Mouse (Mus musculus): Measurements from ENCODE around the gene Ppif. TPM values are rescaled to one million over a fixed set of nuclear protein-coding genes. Genes with fewer than 3 reads are reported as not detected.

The Ppif gene
- total and polyA plus RNA-seq, 3 experiments = 29.1 to 106 (median 52.9) TPM

DNA sequence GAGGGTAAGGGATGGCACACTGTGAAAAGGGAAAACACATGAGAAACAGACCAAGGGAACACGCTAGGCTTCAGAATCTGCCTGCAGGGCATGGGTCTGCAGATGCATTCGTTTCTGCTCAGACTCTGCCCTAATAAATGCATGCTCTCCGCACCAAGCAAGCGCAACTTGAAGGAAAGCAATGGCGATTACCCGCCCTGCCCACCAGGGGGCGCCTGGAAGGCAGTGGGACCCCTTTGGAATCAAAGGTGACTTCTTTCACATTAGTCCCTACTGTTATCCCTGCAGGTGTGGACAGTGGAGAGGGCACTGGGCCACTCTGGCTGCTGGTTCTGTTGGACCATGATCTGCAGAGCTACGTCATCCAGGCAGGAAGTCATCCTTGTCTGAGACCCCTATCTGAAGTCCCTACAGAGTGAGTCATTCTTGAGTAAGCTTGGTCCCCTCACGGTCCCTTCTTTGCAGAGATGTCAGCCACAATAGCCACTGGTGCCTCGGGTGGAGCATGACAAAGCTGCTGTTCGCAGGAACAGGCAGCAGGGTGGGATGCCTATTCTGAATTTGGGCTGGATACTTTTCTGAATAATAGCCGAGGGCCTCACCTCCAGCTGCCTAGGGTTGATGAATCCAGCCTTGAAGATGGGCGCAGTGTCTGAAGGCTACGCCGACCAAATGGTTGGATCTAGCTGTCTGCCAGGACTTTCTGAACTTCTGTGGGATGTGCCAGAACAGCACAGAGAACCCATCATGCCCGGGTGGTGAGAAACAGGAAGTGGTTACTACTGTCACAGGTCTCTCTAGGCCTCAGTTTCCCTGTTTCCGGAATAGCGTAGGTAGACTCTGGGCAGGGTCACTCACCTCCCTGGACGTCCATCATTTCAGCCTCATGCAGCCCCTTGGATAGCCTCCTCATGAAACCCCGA lies 32.5 kb downstream of the Ppif start:
- Histone ChIP-seq H3K4me2 (ENCODE audit: insufficient read depth, low read depth, poor library complexity, severe bottlenecking) (no peak overlapping the region), H3K9ac (ENCODE audit: insufficient read depth, low read depth) (no peak overlapping the region), H3K27ac (ENCODE audit: insufficient read depth, low read depth) (no peak overlapping the region), H3K9me3 (replicated peaks; ENCODE audit: low read length) (no peaks in the 10 kb centered on the region), H3K4me1 (ENCODE audit: control insufficient read depth in 1 of 2, insufficient read depth in 2 of 2) (peaks cover 0 to 20% of the 10 kb centered on the region in 2 experiments; a peak in 2 of 4 replicates), H3K27me3 (replicated peaks) (no peaks in the 10 kb centered on the region), H3K79me2 (replicated peaks; ENCODE audit: control insufficient read depth, extremely low read depth, insufficient read depth, poor library complexity, severe bottlenecking) (no peaks in the 10 kb centered on the region), H3K4me3 (replicated peaks in 1 of 3; ENCODE audit: low read depth in 2 of 3, low read length in 2 of 3, poor library complexity in 1 of 3) (no peak overlapping the region), H3K36me3 (replicated peaks in 1 of 2; ENCODE audit: control insufficient read depth in 1 of 2, insufficient read depth in 1 of 2, low read length in 1 of 2) (no peaks in the 10 kb centered on the region)
- dilution Hi-C loops (cut with MboI; ENCODE audit: extremely low pct_ligation_motif_present, extremely low pct_unique_long_range_greater_than_20kb, low sequenced_read_pairs) = no loop called here
- in situ Hi-C loops (cut with MboI; ENCODE audit: low pct_ligation_motif_present, low pct_unique_long_range_greater_than_20kb, low sequenced_read_pairs) = no loop called here
- peak; percentile 55 for DNase-seq (ENCODE audit: extremely low read depth)
- TF ChIP-seq SIN3A (IDR thresholded peaks at IDR 0.05; ENCODE audit: low read length) (no peak), EP300 (IDR thresholded peaks at IDR 0.05; ENCODE audit: low read length) (no peak), KAT2A (IDR thresholded peaks at IDR 0.05; ENCODE audit: insufficient replicate concordance, low read length) (no peak), MYC (IDR thresholded peaks at IDR 0.05; ENCODE audit: low read depth, low read length) (no peak), IRF4 (IDR thresholded peaks at IDR 0.05; ENCODE audit: low read depth, low read length) (no peak), USF1 (IDR thresholded peaks at IDR 0.05; ENCODE audit: low read depth, low read length) (no peak), ZKSCAN1 (IDR thresholded peaks at IDR 0.05; ENCODE audit: borderline replicate concordance, low read depth, low read length) (no peak), POLR2A (IDR thresholded peaks at IDR 0.05; ENCODE audit: low read depth, low read length) (no peak), NRF1 (IDR thresholded peaks at IDR 0.05; ENCODE audit: low read depth, low read length) (no peak), UBTF (IDR thresholded peaks at IDR 0.05; ENCODE audit: low read depth, low read length) (no peak), HCFC1 (IDR thresholded peaks at IDR 0.05; ENCODE audit: low read depth, low read length) (no peak), BHLHE40 (IDR thresholded peaks at IDR 0.05; ENCODE audit: low read depth, low read length) (no peak), GABPA (IDR thresholded peaks at IDR 0.05; ENCODE audit: insufficient replicate concordance, low read depth, low read length) (no peak), CTCF (conservative IDR thresholded peaks at IDR 0.05 in 1 of 2, IDR thresholded peaks at IDR 0.05 in 1 of 2; ENCODE audit: low read depth in 2 of 2, low read length in 2 of 2) (peak; percentile 87 to 95), POLR2AphosphoS2 (IDR thresholded peaks at IDR 0.05; ENCODE audit: low read depth, low read length) (no peak), RAD21 (IDR thresholded peaks at IDR 0.05; ENCODE audit: low read depth, low read length) (peak; percentile 54), ELF1 (IDR thresholded peaks at IDR 0.05; ENCODE audit: low read depth, low read length) (no peak), MXI1 (IDR thresholded peaks at IDR 0.05; ENCODE audit: low read depth, low read length) (no peak), ZNF384 (IDR thresholded peaks at IDR 0.05; ENCODE audit: low read depth, low read length) (no peak), SMC3 (IDR thresholded peaks at IDR 0.05; ENCODE audit: low read depth, low read length) (peak; percentile 93), NELFE (IDR thresholded peaks at IDR 0.05; ENCODE audit: low read depth, low read length) (no peak; the same call in 1 of the 2 replicates), JUN (IDR thresholded peaks at IDR 0.05; ENCODE audit: insufficient read depth, low read depth, low read length) (no peak)
